Mouse (Mus musculus) macrophage (primary cell): ENCODE measurements around the gene Aurkb. TPM values are rescaled to one million over a fixed set of nuclear protein-coding genes. Genes with fewer than 3 reads are reported as not detected.

Experiments used
- H3K27ac ChIP-seq: fragments of 350-480 bp; formaldehyde crosslinking; 2 replicates; pipeline ENCODE4 v1.9.0; 2021
- H3K36me3 ChIP-seq: fragments of 350-480 bp; formaldehyde crosslinking; 2 replicates; pipeline ENCODE4 v1.9.0; 2021; ENCODE audit errors: inconsistent target
- H3K4me3 ChIP-seq: fragments of 350-480 bp; formaldehyde crosslinking; 2 replicates; pipeline ENCODE4 v1.9.0; 2021; ENCODE audit errors: inconsistent target
- H3K79me2 ChIP-seq: fragments of 350-480 bp; formaldehyde crosslinking; 2 replicates; pipeline ENCODE4 v1.9.0; 2021; ENCODE audit errors: inconsistent target
- WGBS: methylation state at CpG from one replicate; pipeline ENCODE4 v1.1.7; 2026; ENCODE audit warnings: inconsistent platforms; ENCODE audit not compliant: missing documents; 5-methylcytosine and 5-hydroxymethylcytosine counted together
- polyA plus RNA-seq: library from polyadenylated mRNA; stranded (reverse); fragments of 250-400 nt; gene quantifications from 3 replicates; pipeline ENCODE4 v1.2.4, GENCODE M21; 2018; ENCODE audit warnings: inconsistent platforms

Aurkb gene
- polyA plus RNA-seq, 1 experiment from 2014 or later, result 4.2 TPM

DNA sequence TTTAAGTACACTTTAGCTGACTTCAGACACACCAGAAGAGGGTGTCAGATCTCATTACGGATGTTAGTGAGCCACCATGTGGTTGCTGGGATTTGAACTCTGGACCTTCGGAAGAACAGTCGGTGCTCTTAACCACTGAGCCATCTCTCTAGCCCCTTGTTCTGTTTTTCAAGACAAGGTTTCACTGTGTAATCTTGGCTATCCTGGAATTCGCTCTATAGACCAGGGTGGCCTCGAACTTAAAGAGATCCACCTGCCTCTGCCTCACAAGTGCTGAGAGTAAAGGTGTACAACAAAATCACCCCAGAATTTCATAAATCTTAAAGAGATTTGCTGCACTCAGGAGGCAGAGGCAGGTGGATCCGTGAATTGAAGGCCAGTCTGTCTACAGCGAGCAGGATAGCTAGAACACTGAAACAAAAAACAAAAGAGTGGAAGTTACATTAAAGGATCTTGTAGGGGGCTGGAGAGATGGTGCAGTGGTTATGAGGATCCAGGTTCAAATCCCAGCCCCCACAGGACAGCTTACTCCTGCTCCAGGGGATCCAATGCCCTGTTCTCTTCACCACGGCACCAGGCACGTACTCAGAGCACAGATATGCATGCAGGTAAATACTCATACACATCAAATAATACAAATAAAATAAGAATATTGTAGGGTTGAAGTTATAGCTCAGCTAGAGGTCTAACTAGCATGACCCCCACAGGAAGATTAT lies 30.5 kb downstream of the Aurkb start:
- no peak overlapping the region for H3K27ac ChIP-seq
- no peaks in the 10 kb centered on the region for H3K79me2 ChIP-seq
- H3K4me3 ChIP-seq, result no peak overlapping the region
- no peaks in the 10 kb centered on the region for H3K36me3 ChIP-seq
- 73% methylated on average over 6 of the region's 9 CpGs for WGBS

DNA sequence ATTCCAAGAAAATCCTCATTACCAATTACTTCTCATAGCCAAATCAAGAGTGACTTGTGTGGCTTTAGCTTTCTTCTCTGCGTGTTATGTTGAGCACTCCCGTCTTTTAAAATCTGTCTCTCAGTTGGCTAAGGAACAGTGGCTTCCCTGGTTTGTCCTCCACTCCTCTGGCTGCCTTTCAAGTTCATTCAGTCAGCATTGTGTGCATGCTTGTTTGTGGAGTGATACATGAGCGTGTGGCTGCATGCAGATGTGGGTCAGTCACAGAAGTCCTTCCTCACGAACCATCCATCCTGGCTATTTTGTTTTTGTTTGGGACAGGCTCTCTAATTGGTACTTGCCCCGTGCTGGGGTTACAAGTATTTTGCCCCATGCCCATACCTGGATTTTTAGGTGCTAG lies 31.1 kb downstream of the Aurkb start:
- Histone ChIP-seq H3K27ac (no peak overlapping the region), H3K36me3 (no peaks in the 10 kb centered on the region), H3K4me3 (no peak overlapping the region), H3K79me2 (no peaks in the 10 kb centered on the region)
- WGBS, result 91% methylated on average over 5 of the region's 5 CpGs

DNA sequence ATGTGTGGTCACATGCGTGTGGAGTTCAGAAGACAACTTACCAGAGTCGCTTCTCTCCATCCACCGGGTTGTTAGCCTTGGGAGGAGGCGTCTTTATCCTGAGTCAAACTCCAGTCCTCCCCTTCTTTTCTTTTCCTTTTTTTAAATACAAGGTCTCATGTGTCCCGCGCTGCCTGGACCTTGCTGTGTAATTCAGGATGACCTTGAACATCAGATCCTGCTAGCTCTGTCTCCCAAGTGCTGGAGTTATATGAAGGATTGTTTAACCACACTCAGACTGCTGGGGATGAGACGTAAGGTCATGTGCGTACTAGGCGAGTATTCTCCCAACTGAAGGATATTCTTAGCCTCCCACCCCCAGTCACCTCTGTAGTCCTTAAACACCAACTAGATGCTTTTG lies 31.9 kb downstream of the Aurkb start:
- H3K79me2 ChIP-seq, result no peaks in the 10 kb centered on the region
- H3K27ac ChIP-seq, result no peak overlapping the region
- 95% methylated on average over 8 of the region's 9 CpGs for WGBS
- H3K36me3 ChIP-seq, result no peaks in the 10 kb centered on the region
- no peak overlapping the region for H3K4me3 ChIP-seq

DNA sequence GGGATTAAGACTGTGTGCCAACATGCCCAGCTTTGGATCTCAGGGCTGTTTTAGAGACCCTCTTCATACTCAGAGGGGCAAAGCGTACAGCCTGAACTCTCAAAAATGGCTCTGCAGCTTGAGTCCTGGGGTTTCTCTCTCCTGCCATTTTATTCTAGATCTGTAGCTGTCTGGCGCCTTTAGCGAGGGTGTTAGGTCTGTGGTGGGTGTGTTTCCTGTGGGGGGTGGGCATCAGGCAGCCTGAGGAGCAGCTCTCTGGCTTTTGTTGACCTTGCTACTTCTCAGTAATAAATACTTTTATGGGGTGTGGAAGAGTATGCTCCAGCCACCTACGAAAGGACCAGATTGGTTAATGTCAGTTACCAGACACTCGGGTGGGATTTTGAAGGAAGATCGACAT lies 32.6 kb downstream of the Aurkb start:
- 95% methylated on average over 6 of the region's 6 CpGs for WGBS
- H3K27ac ChIP-seq, result peak overlapping the region; percentile 25
- no peaks in the 10 kb centered on the region for H3K36me3 ChIP-seq
- H3K4me3 ChIP-seq, result no peak overlapping the region
- H3K79me2 ChIP-seq, result no peaks in the 10 kb centered on the region

DNA sequence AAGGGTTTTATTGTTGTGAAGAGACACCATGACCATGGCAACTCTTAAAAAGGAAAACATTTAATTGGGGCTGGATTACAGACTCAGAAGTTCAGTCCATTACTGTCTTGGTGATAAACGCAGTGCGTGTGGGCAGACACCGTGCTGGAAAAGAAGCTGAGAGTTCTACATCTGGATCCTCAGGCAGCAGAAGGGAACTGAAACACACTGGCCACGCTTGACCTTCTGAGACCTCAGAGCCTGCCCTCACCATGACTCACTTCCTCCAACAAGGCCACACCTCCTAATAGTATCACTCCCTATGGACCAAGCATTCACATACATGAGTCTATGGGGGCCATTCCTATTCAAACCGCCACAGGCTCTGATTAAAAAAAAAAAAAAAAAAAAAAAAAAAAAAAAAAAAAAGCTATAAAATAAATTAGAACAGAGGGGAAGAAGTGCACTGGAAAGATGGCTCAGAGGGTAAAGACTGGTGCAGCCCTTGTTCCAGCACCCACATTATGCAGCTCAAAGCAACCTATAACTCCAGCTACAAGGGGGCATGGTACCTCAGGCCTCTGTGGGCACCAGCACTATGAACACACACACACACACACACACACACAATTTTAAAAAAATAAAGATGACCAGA lies 33.5 kb downstream of the Aurkb start:
- no peaks in the 10 kb centered on the region for H3K36me3 ChIP-seq
- no peak overlapping the region for H3K4me3 ChIP-seq
- peak overlapping the region; percentile 25 for H3K27ac ChIP-seq
- 13% methylated on average over 4 of the region's 5 CpGs for WGBS
- no peaks in the 10 kb centered on the region for H3K79me2 ChIP-seq

DNA sequence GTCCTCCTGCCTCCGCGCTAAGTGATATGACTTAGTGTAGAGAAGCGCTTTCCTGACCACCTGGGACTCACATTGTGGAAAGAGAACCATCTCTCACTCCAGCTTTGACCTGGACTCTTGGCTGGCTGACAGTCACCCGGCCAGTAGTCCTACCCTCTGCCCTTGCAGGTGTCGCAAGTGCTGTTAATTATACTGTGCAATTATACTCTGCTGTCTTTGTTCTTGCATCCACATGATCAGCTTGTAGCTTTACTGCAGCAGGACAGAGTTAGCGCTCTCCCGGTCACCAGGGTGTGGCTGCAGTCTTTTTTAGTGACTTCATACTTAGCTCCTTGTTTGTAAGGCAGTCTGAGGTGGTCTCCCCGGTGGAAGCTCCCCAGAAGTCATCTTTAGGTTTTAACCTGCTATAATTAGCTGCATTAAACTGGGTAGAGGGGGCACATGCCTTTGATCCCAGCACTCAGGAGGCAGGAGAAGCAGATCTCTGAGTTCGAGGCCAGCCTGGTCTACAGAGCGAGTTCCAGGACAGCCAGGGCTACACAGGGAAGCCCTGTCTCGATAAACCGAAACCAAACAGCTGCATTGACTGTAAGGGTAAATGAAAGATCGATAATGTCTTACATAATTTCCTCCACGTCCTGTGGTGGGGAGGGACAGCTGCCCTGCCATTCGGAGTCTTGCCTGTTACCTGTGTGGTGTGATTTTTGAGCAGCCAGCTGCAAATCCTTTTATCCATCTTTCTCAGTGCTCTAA lies 34.8 kb downstream of the Aurkb start:
- H3K36me3 ChIP-seq, result no peaks in the 10 kb centered on the region
- H3K4me3 ChIP-seq, result no peak overlapping the region
- no peaks in the 10 kb centered on the region for H3K79me2 ChIP-seq
- no peak overlapping the region for H3K27ac ChIP-seq
- WGBS, result 78% methylated on average over 15 of the region's 15 CpGs

DNA sequence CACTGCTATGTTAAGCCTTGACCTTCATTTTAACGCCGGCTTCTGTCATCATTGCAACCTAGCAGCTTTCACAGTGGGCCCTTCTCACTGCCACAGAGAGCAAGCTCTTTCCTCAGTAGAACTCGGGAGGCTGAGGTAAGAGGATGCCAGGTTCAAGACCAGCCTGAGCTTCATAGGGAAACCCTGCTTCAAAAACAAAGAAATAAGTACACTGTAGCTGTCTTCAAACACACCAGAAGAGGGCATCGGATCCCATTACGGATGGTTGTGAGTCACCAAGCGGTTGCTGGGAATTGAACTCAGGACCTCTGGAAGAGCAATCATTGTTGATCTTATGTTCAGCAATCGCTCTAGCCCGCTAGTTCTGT lies 35.4 kb downstream of the Aurkb start:
- Histone ChIP-seq H3K79me2 (no peaks in the 10 kb centered on the region), H3K27ac (no peak overlapping the region), H3K36me3 (no peaks in the 10 kb centered on the region), H3K4me3 (no peak overlapping the region)
- 92% methylated on average over 8 of the region's 8 CpGs for WGBS

DNA sequence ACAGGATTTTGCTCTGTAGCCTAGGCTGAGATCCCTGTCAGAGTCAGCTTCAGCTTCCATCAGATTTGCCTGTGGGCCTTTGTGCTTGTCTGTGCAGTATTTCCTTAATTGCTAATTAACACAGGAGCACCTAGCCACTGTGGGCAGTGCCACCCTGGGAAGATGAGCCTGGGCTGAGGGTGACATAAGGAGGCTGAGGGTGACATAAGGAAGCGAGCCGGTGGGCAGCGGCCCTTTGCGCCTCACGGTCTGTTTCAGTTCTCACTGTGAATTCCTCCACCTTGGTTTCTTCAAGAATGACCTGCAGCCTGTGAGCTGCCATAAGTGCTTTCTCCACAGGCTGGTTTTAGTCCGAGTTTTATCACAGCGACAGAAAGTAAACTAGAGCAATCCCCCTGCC lies 36.2 kb downstream of the Aurkb start:
- WGBS, result 80% methylated on average over 7 of the region's 7 CpGs
- Histone ChIP-seq H3K27ac (no peak overlapping the region), H3K36me3 (no peaks in the 10 kb centered on the region), H3K79me2 (no peaks in the 10 kb centered on the region), H3K4me3 (no peak overlapping the region)

DNA sequence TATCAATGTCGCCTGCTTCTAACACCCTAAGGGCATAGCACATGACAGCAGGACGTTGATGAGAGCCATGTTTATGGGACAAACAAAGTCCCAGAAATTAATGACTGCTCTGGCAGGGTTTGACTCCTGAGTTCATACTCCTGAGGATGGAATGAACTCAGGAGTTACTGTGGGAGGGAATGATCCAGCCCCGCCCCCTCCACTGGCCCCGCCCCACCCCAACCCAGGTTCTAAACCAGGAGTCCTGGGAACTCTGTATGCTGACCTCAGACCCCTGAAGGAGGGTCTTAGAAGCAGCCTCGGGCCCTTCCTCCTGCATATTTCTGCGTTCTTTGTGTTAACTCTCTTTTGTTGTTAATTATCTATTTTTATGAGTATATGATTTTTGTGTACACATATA lies 40.2 kb downstream of the Aurkb start:
- H3K27ac ChIP-seq, result no peak overlapping the region
- no peak overlapping the region for H3K4me3 ChIP-seq
- WGBS, result 85% methylated on average over 6 of the region's 6 CpGs
- H3K79me2 ChIP-seq, result peaks cover 21% of the 10 kb centered on the region
- H3K36me3 ChIP-seq, result no peaks in the 10 kb centered on the region

DNA sequence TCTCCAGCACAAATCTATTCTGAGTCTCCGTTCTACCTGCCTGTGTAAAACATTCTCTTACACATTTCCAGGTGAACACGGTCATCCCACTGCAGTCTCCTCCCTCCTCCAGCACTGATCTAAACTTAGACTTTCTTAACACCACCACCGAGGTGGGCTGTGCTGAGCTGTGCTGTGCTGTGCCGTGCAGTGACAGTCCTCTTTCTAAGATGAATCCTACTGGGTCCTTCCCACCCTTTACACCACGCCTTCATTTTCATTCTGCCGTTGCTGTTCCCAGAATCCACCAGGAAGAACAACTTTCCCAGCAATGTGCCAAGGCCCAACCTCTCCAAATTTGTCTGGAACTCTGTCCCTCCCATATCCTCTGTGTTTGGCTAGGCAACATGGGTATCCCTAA lies 40.9 kb downstream of the Aurkb start:
- 83% methylated on average over 6 of the region's 6 CpGs for WGBS
- Histone ChIP-seq H3K79me2 (peaks cover 29% of the 10 kb centered on the region), H3K27ac (no peak overlapping the region), H3K4me3 (no peak overlapping the region), H3K36me3 (peaks cover 5% of the 10 kb centered on the region; the same call in 1 of the 2 replicates)

DNA sequence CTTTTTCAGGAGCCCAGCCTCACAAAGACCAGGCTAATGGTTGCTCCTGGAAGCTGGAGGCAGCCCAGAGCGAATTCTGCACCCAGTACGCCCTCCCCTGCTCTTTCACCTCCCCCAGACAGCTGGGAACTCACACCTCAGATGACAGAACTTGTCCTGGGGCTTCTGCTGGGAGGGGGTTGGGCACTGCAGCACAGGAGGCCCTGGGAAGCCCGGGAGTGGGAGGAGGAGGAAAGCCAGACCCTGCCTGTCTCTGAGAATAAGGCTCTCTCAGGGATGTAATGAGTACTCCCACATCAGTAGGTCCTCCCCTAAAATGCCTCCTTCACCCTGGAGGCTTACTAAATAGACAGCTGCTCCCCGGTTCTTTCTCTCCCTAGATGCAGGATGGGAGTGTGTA lies 41.6 kb downstream of the Aurkb start:
- no peak overlapping the region for H3K27ac ChIP-seq
- peaks cover 29% of the 10 kb centered on the region for H3K79me2 ChIP-seq
- no peak overlapping the region for H3K4me3 ChIP-seq
- 95% methylated on average over 3 of the region's 4 CpGs for WGBS
- peaks cover 5% of the 10 kb centered on the region; the same call in 1 of the 2 replicates for H3K36me3 ChIP-seq

DNA sequence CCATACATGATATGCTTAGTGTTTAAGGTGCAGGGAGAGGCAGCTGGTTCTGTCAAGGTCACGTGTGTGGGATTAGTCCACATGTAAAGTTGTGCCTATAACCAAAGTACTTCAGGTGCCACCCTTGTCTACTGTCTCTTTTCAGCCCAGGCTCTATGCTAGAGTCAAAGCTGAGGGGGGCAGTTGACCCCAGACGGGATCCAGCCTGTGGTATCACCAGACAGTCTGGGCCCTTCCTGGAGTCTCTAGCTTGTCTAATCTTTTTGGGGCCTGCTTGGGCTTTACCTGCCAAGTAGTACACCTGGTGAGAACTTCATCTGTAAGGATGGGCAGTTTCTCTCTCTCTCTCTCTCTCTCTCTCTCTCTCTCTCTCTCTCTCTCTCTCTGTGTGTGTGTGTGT lies 42.1 kb downstream of the Aurkb start:
- Histone ChIP-seq H3K36me3 (peaks cover 5% of the 10 kb centered on the region; the same call in 1 of the 2 replicates), H3K79me2 (peaks cover 29% of the 10 kb centered on the region), H3K27ac (no peak overlapping the region), H3K4me3 (no peak overlapping the region)
- WGBS, result 100% methylated on average over 2 of the region's 2 CpGs

DNA sequence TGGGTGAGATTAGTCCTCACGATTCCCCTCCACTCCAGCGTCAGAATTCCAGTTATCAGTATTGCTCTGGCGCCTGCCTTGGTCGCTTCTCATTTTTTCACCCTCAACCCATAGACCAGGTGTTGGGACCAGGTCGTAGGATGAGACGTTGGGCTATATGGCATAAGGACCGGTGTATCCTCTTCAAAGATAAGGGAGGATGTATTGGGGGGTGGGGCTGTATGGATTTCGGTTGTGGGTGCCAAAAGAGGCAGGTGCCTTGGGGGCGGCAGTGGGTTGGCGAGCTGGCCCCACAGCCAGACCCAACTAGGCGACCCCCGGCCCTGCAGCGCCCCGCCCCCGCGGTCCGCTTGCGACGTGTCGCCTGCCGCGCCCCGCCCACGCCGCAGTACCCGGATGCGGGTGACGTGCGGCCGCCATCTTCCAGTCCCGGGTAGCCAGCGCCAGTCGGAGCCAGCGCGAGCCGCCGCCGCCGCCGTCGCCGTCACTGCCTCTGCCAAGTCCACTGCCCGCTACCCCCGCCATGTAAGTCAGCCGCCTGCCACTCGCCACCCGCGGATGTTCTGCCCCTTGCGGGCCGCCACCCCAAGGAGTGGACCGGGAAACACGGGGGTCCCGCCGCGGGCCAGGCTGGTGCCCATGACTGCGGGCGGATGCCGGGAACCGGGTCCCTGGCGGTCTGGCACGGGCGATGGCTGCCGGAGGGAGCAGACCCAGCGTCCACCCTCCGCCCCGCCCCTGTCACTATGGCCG lies 42.8 kb downstream of the Aurkb start, which contains the start of gene Vamp2:
Gene Vamp2, plus strand, starts transcription at position 388 of the 753 bp plus-strand sequence.
- WGBS, result 1% methylated on average over 62 of the region's 67 CpGs
- H3K27ac ChIP-seq, result peak within 1 kb of the TSS; percentile 40; the same call in 1 of the 2 replicates
- peak within 1 kb of the TSS; percentile 74 for H3K4me3 ChIP-seq
- peaks cover 5% of the 10 kb centered on the region; the same call in 1 of the 2 replicates for H3K36me3 ChIP-seq
- peaks cover 29% of the 10 kb centered on the region for H3K79me2 ChIP-seq

DNA sequence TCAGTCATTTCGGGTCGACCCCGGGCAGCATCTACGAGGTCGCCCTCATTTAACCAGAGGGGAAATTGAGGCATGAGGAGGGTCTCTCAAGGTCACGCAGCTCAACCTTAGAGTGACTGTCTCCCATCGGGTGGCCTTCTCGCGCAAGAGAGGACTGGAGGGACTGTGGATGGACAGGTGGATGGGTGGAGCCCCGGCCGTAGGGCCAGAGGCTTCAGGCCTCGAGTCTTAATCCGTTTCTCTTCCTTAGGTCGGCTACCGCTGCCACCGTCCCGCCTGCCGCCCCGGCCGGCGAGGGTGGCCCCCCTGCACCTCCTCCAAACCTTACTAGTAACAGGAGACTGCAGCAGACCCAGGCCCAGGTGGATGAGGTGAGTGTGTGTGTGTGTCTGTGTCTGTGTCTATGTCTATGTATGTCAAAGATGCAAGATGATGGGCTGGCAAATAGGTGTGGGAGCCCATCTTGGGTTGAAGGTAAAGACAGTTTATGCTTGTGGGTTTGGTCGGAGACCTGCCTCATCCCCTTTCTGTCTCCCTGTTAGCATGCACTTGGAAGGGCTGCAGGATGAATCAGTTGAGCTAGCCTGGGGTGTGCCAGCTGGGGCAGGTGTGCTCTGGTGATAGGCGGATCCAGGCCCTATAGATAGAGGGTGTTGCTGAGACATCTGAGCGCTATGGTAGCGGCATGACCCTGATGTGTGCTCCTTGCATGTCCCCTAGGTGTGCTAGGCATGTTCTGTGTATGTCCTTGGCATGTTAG lies 43.6 kb downstream of the Aurkb start:
- H3K79me2 ChIP-seq, result peaks cover 29% of the 10 kb centered on the region
- WGBS, result 11% methylated on average over 25 of the region's 25 CpGs
- peak overlapping the region; percentile 74 for H3K4me3 ChIP-seq
- peak overlapping the region; percentile 40; the same call in 1 of the 2 replicates for H3K27ac ChIP-seq
- peaks cover 5% of the 10 kb centered on the region; the same call in 1 of the 2 replicates for H3K36me3 ChIP-seq
